Mouse (Mus musculus) cerebellum, postnatal 25 days (tissue): ENCODE results near the gene Phactr4.

ENCODE experiments used
- DNase-seq, 2 experiments: peaks; one replicate each; pipeline ENCODE4 v3.0.0; 2021; ENCODE audit warnings: mixed read lengths in 2 of 2

Gene Phactr4

DNA sequence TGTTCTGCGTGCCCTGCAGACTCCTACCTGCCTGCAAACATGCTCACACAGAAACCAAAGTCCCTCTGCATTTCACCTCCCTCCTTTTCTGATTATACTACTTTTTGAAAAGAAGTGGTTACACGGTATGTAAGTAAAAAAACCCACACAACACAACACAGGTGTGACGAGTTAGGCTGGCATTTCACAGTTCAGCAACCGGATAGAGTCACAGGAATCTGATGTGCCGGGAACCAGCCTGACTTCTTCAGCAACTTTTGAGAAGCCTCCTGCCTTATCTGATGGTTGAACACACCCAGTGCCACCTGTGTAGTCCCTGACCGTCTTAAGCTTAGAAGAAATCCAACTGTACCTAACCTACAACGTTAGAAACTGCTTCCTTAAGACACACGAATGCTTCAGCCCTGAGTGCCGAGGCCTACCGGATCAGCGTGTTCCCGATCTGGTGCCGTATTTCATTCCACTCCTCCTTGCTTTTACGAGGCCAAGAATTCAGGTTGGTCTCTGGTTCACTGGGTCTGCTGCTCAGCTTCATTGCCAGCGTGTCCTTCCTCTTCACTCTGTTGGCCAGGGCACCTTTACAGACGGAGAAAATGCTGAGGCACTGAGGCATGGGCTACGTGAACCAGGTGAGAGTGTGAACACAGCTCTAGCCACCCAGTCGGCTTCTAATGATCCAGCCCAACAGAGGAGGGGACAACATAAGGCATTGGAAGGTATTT is 54.6 kb downstream of the Phactr4 start:
- no peak for DNase-seq

DNA sequence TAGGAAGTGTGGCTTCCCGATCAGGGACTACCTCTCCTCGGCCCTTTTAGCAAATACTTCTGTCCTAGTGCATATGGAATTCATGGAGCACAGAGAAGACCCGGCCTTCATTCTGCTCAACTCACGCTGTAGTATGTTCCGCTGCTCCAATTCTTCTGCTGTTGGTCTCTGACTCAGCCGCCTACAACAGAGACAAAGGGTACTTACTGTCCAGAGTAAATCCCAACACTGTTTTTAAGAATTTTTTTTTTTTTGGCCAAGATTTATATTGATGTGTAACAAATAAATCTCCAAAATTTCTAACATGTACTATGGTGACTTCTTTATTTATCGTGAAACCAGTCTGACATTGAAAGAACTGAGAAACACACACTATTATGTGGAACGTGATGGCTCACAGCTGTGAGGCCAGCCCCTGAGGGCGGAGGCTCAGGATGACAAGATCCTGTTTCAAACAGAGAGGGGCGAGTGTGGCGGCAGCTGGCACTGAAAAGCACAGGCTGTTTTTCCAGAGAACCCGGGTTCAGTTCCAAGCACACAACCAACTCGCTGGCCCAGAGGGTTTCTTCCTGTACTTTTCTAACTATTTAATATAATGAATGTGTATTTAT is 56.7 kb downstream of the Phactr4 start:
- DNase-seq: no peak

DNA sequence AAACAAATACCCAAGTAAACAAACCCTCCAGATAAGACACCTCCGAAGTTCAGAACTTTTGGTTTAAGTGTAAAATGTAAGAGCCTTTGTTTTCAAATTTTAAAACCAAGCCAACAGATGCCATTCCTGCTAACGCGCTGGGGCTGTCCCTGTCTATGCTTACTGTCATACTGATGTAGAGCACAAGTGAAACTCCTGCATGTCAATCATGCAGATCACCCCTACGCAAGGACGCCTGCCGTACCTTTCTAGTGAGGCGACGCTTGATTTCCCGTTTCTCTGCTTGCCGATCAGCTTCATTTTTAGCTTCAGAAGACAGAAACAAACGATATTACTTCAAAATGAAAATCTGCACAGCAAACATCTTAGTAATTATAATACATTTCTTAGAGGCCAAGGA is 58.8 kb downstream of the Phactr4 start:
- no peak for DNase-seq

DNA sequence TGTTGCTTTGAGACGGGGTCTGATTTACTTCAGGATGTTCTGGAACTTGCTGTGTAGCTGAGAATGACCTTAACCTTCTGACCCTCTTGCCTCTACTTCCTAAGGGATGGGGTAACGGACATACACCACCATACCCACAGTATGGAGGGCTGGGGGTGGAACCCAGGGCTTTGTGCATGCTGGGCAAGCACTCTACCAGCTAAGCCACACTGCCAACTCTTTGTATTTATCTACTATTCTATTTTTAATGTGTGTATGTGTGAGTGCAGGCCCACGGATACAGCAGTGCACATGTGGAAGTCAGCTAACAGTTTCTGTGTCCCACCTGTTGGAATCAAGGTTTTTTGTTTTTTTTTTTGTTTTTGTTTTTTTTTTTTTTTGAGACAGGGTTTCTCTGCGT is 62.8 kb downstream of the Phactr4 start:
- DNase-seq: no peak

DNA sequence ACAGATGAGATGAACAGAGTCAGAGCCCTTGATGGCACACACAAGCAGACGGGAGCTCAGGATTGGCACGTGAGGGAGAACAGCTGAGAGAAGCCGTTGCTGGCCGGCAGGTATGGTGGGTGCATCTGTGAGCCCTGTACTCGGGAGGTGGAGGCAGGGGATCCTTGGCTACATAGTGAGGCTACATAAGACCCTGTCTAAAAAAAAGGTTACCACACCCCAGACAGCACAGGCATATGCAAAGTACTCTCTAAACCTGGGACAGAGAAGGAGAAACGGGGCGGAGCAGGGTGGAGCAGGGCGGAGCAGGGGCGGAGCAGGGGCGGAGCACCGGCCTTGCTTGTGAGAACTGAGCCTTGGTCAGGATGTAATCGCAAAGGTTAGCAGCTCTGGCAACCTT is 66.1 kb downstream of the Phactr4 start:
- DNase-seq: peak; percentile 49 to 65

DNA sequence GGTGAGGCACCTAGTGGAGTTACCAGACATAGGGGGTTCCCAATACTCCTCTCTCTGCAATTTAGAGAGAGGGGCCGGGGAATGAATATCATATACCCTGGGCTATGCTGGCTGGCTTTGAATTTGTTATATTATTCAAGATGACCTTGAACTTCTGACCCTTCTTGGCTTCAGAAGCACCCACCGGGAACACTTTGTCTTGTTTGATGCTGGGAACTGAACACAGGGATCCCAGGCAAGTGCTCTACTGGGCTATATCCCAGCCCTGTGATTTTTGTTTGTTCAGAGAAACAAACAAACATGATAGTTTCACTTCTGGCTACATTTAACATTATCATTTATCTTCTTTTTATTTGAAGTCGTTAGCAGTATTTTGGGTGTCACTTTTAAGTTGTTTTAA is 66.9 kb downstream of the Phactr4 start:
- no peak for DNase-seq

DNA sequence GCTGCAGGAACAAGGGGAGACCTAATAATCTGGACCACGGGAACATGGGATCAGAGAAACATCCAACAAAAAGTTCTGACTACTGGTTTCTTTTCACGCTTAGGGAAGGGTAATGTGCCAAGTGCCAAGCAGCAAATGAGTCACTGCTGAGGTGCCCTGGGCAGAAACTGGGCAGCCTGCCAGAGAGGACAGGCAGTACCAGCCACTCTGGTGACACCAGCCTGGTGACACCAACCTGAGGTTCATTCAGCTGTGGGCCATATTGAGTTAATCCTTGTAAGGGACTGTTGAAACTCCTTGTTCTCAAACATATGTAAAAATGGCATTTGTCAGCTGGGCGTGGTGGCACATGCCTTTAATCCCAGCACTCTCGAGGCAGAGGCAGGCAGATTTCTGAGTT is 67.7 kb downstream of the Phactr4 start:
- peak; percentile 21 to 59 for DNase-seq

DNA sequence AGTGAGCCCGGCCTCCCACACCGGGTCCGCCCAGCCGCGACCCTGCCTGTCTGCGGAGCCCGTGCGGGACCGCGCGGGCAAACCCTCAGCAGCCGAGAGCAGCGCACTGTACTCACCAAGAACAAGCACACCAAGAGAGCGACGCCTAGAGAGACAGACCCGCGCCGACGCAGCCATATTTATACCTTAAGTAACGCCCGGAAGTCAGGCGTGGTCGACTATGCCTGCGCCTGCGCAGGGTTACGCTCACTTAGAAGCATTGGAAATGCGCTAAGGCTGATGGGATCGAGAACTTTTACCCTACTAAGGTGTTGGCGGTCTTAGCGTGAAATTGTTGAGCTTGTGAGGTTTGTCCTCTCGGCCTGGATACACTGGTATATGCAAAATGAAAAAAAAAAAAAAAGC is 68.8 kb downstream of the Phactr4 start, which contains the start of gene Rcc1:
Gene Rcc1 (minus strand): TSS at position 125 of the 405 bp plus-strand sequence.
- DNase-seq: peak; percentile 89 to 90

DNA sequence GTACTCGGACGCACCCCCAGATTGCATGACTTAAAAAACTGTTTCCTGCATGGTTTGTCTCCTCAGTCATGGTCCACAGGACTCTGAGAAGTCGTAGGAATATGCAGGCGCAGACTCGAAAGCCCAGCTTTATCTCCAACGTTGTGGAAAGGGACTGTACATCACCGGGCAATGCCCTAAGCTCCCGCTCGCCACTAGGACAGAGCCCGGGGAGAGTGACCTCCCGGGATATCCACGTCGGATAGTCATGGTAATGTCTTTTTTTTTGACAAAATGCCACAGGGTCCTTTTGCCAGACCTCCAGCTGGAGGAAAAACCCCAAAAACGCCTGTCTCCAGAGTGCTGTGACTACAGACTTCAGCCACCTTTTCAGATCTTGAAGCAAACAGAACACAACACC is 69.5 kb downstream of the Phactr4 start:
- peak; percentile 24 to 34 for DNase-seq

DNA sequence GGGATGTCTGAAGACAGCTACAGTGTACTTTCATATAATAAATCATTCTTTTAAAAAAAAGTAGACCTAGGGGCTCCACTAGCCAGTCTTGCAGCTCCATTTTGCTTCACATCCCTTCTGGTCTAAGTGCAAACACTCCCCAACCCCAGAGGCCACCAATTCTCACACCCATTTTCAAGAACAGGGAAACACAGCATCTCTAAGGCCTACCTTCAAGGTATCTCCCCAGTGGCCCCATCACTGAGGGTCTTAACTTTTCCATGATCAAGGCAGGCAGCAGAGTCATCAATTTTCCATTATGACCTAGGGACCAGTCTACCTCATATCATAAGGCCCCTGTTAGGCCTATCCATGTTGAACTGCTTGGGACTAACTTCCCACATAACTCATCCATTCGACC is 70.9 kb downstream of the Phactr4 start:
- no peak for DNase-seq

DNA sequence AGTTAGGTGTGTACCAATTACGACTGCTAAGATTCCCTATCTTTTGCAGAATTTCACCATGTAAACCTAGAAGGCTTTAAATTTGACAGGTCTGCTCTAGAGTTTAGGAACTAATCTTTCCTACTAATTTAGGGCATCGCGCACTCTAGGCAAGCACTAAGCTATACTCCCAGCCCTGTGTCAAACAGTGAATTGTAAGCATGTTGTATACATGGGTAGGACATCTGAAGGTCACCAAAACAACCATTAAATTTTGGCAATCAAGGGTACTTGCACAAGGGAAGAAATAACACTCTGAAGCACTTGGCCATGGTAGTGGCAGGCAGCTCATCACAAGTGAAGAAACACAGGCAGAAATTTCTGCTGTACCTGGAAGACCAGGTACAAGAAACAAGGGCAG is 71.4 kb downstream of the Phactr4 start:
- no peak for DNase-seq

DNA sequence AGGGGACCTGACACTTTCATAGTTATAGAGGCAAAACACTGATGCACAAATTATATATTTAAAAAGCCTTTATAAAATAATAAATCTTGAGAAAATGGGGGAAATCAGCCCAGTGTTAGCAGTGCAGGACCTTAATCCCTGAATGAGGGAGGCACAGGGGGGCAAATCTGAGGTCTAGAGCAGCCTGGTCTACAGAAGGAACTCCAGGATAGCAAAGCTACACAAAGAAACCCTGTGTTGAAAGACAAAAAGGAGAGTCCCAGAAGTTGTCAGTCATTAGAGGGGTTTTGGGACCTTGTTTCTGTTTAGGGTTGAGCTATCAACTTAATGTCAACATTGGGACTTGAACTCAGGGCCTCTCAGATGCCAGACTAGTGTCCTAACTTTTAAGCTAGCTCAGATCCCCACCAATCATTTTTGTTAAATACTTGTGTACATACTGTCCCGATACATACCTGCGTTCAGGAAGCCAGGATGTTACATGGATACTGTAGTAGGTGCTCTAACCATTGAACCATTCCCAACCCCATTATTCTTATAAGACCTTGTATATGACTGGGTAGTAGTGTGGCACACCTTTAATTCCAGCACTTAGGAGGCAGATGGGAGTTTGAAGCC is 72.1 kb downstream of the Phactr4 start:
- no peak for DNase-seq

DNA sequence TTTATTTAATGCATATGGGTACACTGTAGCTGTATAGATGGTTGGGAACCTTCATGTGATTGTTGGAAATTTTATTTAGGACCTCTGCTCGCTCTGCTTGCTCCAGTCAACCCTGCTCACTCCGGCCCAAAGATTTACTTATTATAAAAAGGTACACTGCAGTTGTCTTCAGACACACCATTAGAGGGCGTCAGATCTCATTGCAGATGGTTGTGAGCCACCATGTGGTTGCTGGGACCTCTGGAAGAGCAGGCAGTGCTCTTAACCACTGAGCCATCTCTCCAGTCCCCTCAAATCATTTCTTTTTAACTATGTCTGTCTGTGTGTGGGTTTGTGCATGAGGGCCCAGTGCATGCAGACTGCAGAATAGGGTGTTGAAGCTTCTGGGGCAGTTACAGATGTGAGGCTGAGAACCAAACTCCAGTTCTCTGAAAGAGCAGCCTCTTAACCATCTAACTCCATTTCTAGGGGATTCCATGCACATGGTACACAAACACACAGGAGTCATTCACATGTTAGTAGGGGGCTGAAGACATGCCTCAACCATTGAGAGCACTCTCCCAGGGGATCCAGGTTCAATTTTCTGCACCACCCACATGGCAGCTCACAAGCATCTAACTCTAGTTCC is 72.7 kb downstream of the Phactr4 start:
- no peak for DNase-seq

DNA sequence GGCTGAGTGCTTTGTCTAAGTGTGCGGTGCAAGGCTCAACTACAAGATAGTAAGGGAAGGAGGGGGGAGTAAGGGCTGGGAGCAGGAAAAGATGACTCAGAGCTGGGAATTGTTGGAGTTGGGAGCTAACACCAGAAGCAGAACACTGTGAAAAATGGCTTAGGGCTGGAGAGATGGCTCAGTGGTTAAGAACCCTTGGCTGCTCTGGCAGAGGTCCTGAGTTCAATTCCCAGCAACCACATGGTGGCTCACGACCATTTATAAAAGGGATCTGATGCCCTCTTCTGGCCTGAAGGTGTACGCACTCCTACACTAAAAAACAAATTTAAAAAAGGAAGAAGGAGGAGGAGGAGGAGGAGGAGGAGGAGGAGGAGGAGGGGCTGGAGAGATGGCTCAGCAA is 75.6 kb downstream of the Phactr4 start:
- no peak for DNase-seq

DNA sequence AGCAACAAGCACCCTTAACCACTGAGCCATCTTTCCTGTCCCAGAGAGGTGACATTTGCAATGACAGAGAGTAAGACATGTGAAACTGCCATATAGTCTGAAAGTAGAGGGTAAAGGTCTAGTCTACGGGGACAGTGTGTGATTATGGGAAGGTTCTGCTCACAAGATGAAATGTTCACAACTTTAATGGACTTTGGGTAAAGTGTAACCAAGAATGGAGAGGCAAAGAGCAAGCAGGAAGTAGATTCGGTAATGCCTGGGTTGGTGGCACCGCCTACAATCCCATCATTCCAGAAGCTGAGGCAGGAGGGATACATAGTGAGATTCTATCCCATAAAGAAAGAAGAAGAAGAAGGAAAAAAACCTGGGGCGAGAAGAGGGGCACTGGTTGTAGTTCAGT is 76.0 kb downstream of the Phactr4 start:
- DNase-seq: no peak

DNA sequence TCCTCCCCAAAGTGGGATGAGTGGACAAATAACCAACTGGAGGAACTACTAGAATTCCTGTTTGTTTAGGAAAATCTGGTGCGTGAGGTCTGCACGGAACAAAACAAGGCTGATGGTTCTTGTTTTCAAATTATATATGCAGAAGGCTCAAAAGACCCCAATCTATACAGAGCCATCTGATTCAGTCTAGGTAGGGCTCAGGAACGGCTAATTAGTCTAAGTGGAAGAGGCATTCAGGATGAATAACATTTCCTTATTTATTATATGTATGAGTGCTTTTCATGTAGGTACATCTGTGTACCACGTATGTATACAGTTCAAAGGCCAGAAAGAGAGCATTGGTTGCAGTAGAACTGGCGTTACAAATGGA is 76.5 kb downstream of the Phactr4 start:
- no peak for DNase-seq

DNA sequence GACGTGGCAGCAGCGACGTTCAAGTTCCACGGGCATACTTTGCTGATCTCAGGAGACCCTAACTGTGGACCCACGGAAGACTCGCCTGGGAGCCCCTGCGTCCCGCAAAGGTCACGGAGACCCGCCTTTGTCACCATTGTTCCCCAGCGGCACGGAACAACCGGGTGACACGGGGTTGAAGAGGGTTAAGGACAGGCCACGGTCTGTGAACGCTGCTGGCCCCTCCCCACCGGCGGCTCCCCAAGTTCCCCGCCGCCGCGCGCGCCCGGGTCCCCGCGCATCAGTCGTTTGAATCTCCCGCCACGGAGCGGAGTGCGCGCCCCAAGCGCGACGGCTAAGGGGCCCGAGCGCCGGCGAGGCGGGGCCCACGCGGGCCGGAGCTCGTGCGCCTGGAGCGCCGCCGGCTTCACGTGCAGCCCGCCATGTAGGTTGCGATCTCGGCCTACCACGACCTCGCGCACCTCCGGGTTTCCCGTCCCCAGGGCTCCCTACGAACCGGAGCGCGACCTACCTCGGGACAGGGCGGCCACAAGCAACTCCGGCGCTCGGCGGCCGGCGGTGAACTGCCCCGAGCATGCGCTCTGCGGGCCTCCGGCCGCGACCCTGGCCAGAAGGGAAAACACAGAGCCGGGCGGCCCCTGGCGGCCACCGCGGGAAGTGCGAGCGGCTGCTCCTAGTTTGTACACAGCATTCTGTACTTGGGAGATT is 77.0 kb downstream of the Phactr4 start:
- peak; percentile 99 for DNase-seq

DNA sequence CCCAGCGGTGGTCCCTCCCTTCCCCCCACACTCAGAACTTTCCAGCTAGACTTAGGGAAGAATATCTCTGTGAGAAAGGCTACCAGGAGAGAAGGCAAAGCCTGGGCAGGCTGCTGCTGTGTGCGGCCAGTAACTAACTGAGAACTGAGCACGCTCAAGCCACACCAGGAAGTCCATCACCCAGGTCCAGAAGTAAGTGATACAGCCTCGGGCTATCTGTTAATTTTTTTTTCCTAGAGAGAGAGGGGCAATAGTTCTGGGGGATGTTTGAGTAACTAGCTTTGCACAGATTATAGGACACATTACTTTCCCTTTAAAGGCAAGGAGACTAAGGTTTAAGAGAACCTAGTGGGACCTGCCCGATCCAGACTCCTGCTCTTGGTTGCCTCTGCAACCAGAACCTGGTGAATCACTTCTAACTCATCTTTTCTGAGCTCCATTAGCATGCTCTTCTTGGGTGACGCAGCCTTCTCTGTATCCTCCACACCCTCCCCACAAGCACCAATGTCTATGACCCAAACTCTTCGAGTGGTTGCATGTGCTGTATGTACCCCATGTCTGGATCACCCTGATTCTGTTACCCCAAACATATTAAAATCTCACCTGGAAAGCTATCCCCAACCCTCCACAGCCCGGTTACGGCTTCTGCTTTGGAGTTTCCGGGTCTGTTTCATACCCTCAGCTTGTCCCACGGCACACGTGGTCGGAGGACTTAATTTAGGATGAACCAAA is 77.7 kb downstream of the Phactr4 start:
- DNase-seq: no peak

DNA sequence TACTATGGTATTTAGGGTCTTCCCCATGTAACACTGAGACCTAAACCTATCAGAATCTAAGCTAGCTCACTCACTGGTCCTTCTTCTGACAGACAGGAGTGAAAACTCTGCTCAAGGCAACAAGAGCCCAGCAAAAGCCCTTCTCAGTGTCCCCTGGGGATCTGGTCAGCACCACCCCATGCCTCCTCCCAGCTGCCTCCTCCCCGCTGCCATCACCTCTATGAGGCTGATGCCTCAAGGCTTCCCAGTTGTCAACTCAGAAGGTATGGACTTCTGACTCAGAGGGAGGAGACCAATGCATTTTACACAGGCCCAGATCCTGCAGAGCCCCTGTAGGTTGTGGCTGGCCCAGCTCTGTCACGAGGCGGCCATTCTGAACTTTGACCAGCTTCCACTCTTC is 80.8 kb downstream of the Phactr4 start:
- DNase-seq: no peak

DNA sequence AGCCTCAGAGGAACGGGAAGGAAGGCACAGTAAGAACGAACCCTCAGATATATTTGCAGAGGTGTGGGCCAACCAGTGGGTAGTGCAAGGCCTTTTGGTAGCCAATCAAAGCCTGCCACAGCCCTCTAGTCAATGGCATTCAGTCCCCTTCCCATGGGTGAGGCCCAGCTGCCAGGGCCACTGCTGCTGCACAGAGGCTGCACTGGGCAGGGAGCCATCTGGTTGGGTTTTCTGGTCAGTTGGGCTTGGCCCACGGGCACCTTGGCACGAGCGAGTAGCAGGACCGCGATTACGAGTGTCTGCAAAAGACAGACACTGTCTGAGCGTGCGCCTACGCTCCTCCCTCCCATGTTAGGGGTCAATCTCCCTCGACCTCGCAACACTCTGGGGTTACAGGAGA is 83.3 kb downstream of the Phactr4 start:
- DNase-seq: peak; percentile 21 to 54

DNA sequence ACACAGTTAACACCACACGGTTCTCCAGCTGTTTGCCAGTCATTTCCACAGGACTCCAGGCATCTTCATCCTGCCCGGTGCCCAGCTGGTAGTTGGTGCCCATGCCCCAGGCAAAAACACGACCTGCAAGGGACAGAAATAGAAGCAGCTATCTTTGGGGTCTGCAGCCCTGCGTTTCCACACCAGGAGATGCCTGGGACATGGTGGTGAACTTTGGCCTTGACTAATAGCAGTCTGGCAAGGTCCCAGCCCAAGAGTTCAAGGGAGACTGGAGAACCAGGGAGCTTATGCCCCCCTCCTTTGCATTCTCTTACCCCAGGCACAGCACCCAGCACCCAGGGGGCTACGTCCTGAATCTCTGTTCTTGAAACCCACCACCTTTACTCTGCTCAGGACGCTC is 89.4 kb downstream of the Phactr4 start:
- DNase-seq: no peak

DNA sequence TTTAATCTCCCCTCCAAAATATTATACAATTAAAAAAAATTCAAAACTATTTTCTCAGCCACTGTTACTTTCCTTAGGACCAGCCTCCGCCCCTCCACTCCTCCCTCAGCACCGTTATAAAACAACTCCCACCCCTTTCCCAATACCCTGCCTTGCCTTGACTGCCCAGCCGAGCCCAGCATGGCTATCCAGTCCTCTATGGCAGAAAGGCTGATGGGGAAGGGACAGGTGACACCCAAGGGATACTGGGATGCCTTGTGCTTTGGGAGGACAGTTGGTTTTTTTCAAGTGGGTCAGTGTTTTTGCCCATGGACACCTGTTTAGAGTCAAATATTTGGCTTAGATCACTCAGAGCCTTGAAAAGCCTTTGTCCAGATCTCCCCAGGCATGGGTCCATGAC is 90.3 kb downstream of the Phactr4 start:
- no peak for DNase-seq
